Mouse (Mus musculus): ENCODE measurements around the gene Kcnmb1. TPM values are rescaled to one million over a fixed set of nuclear protein-coding genes. Genes with fewer than 3 reads are reported as not detected.

Kcnmb1 gene
- total RNA-seq, 2 experiments from 2014 or later, result not detected

GRCm38 (mm10) chr11:33993496-33993895 lies 30.7 kb downstream of the Kcnmb1 start:
- no peak for ATAC-seq (replicated peaks; ENCODE audit: low FRiP score, poor library complexity, severe bottlenecking)

- ATAC-seq (replicated peaks; ENCODE audit: low FRiP score, poor library complexity, severe bottlenecking), result no peak
These were observed 35.4 kb downstream of the Kcnmb1 start for GRCm38 (mm10) chr11:33998244-33998643.

GRCm38 (mm10) chr11:34000416-34000815 lies 37.6 kb downstream of the Kcnmb1 start:
- no peak for ATAC-seq (replicated peaks; ENCODE audit: low FRiP score, poor library complexity, severe bottlenecking)

- ATAC-seq (replicated peaks; ENCODE audit: low FRiP score, poor library complexity, severe bottlenecking), result 0 out of 2 replicates have a peak, but pooled peaks have one; percentile 28
These were observed 39.3 kb downstream of the Kcnmb1 start for GRCm38 (mm10) chr11:34001938-34002592.

GRCm38 (mm10) chr11:34002593-34002965 lies 39.8 kb downstream of the Kcnmb1 start:
- no peak for ATAC-seq (replicated peaks; ENCODE audit: low FRiP score, poor library complexity, severe bottlenecking)

GRCm38 (mm10) chr11:34007616-34008015 lies 44.8 kb downstream of the Kcnmb1 start:
- ATAC-seq (replicated peaks; ENCODE audit: low FRiP score, poor library complexity, severe bottlenecking), result no peak

GRCm38 (mm10) chr11:34008214-34008613 lies 45.4 kb downstream of the Kcnmb1 start:
- ATAC-seq (replicated peaks; ENCODE audit: low FRiP score, poor library complexity, severe bottlenecking), result no peak

GRCm38 (mm10) chr11:34008702-34009101 lies 45.9 kb downstream of the Kcnmb1 start:
- peak; percentile 45; the same call in 1 of the 2 replicates for ATAC-seq (replicated peaks; ENCODE audit: low FRiP score, poor library complexity, severe bottlenecking)

GRCm38 (mm10) chr11:34009316-34010087 lies 46.7 kb downstream of the Kcnmb1 start:
- ATAC-seq (replicated peaks; ENCODE audit: low FRiP score, poor library complexity, severe bottlenecking), result no peak

GRCm38 (mm10) chr11:34010133-34010858 lies 47.5 kb downstream of the Kcnmb1 start:
- ATAC-seq (replicated peaks; ENCODE audit: low FRiP score, poor library complexity, severe bottlenecking), result no peak

- ATAC-seq (replicated peaks; ENCODE audit: low FRiP score, poor library complexity, severe bottlenecking), result no peak
These were observed 48.0 kb downstream of the Kcnmb1 start for GRCm38 (mm10) chr11:34010859-34011172.

- no peak for ATAC-seq (replicated peaks; ENCODE audit: low FRiP score, poor library complexity, severe bottlenecking)
These were observed 49.3 kb downstream of the Kcnmb1 start for GRCm38 (mm10) chr11:34012007-34012652.

Other genes with a start within 250 kb of the Kcnmb1 start
- gene Kcnip1, start 30.1 kb downstream of the Kcnmb1 start, total RNA-seq (2015; ENCODE audit: low replicate concordance), result not detected in 2 replicates
- gene Kcnip1, start 30.1 kb downstream of the Kcnmb1 start, total RNA-seq (2017; ENCODE audit: low replicate concordance), result not detected in 2 replicates
- 40.0 and 41.9 TPM in 2 replicates for gene Lcp2, start 83.9 kb downstream of the Kcnmb1 start, total RNA-seq (2015; ENCODE audit: low replicate concordance)
- gene Lcp2, start 83.9 kb downstream of the Kcnmb1 start, total RNA-seq (2017; ENCODE audit: low replicate concordance), result 8.9 and 16.0 TPM in 2 replicates
- not detected in 2 replicates for gene 4930469K13Rik, start 135.5 kb downstream of the Kcnmb1 start, total RNA-seq (2015; ENCODE audit: low replicate concordance)
- gene 4930469K13Rik, start 135.5 kb downstream of the Kcnmb1 start, total RNA-seq (2017; ENCODE audit: low replicate concordance), result not detected in 2 replicates
- gene Foxi1, start 245.1 kb downstream of the Kcnmb1 start, total RNA-seq (2015; ENCODE audit: low replicate concordance), result not detected in 2 replicates
- not detected in 2 replicates for gene Foxi1, start 245.1 kb downstream of the Kcnmb1 start, total RNA-seq (2017; ENCODE audit: low replicate concordance)